Mouse (Mus musculus) limb, embryonic 12.5 days (tissue): Measurements from ENCODE around the gene Hps4. TPM values are rescaled to one million over a fixed set of nuclear protein-coding genes. Genes with fewer than 3 reads are reported as not detected.
"Not testable (repeated sequence)": the region's sequence is repeated elsewhere in the genome, so short reads cannot be mapped to it uniquely, and the experiment has no call there.

ENCODE experiments used
- ATAC-seq: fragments of 200-750 bp; cut with Nextera tagmentation; 2 replicates; pipeline ENCODE4 v1.8.0; 2017; ENCODE audit warnings: low read depth, moderate TSS enrichment; ENCODE audit not compliant: insufficient number of reproducible peaks, insufficient read depth, low FRiP score, low TSS enrichment
- H3K27ac ChIP-seq: fragments of 300-500 bp; sonication (generic); 2 replicates; pipeline ENCODE4 v1.5.1; 2016; ENCODE audit warnings: mild to moderate bottlenecking, moderate library complexity
- H3K27me3 ChIP-seq: fragments of 300-500 bp; sonication (generic); 2 replicates; pipeline ENCODE4 v1.6.1; 2016; ENCODE audit warnings: mild to moderate bottlenecking, moderate library complexity
- H3K36me3 ChIP-seq: fragments of 300-500 bp; sonication (generic); 2 replicates; pipeline ENCODE4 v1.6.1; 2016; ENCODE audit warnings: mild to moderate bottlenecking, moderate library complexity
- H3K4me1 ChIP-seq: fragments of 300-500 bp; sonication (generic); replicated peaks from 2 replicates; pipeline ENCODE4 v1.6.1; 2016
- H3K4me2 ChIP-seq: fragments of 300-500 bp; sonication (generic); 2 replicates; pipeline ENCODE4 v1.6.1; 2016; ENCODE audit warnings: mild to moderate bottlenecking, moderate library complexity
- H3K4me3 ChIP-seq: fragments of 300-500 bp; sonication (generic); replicated peaks from 2 replicates; pipeline ENCODE4 v1.5.1; 2016; ENCODE audit warnings: mild to moderate bottlenecking
- H3K9ac ChIP-seq: fragments of 300-500 bp; sonication (generic); replicated peaks from 2 replicates; pipeline ENCODE4 v1.6.1; 2016; ENCODE audit warnings: mild to moderate bottlenecking, moderate library complexity
- H3K9me3 ChIP-seq: fragments of 300-500 bp; sonication (generic); 2 replicates; pipeline ENCODE4 v1.6.1; 2016; ENCODE audit warnings: mild to moderate bottlenecking, moderate library complexity
- WGBS: fragments of 180-500 bp; shearing (Covaris S2); methylation state at CpG from one replicate; pipeline ENCODE4 v1.1.7; 2016; 5-methylcytosine and 5-hydroxymethylcytosine counted together
- polyA plus RNA-seq: library from polyadenylated mRNA; unstranded; fragments of >200 nt; fragmentation: Nextera tagmentation; extraction: Ambion mirVana; gene quantifications from 2 replicates; pipeline ENCODE4 v1.2.1, GENCODE M21; 2016

Hps4 gene
- polyA plus RNA-seq, 1 experiment from 2014 or later, result 40.1 TPM

DNA sequence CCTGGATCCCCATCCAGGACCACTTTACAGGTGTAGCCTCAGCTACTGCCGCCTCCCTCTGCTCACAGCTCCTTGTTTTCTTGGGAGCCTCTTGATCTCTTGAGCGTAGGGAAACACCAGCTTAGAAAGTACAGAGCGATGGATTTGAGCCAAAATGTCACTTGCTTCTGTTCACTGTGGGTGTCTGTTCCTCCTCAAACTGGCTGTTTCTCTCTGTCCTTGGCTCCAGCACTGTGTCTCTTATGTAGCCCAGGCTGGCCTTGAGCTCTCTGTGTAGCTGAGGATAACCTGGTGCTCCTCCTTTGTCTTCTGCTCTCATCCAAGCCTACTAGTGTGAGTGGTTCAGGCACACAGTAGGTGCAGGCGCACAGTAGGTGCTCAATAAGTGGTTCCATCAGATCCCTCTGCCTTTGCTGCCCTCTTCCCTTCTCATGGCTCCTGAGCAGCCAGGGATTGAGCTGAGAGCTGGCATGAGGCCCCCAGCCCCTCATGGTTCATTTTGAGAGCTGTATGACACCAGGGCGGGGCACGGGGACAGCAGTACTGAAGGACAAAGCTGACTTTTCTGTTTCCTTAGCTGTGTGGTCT is 42.1 kb upstream of the Hps4 start:
- H3K36me3 ChIP-seq, result peaks cover 9% of the 10 kb centered on the region; the same call in 1 of the 2 replicates
- H3K27ac ChIP-seq, result no peak overlapping the region
- no peak for ATAC-seq
- H3K27me3 ChIP-seq, result no peaks in the 10 kb centered on the region
- no peak overlapping the region for H3K4me2 ChIP-seq
- WGBS, result 88% methylated on average over 6 of the region's 6 CpGs
- H3K4me3 ChIP-seq, result no peak overlapping the region
- no peaks in the 10 kb centered on the region for H3K4me1 ChIP-seq
- no peak overlapping the region for H3K9ac ChIP-seq
- no peaks in the 10 kb centered on the region for H3K9me3 ChIP-seq

DNA sequence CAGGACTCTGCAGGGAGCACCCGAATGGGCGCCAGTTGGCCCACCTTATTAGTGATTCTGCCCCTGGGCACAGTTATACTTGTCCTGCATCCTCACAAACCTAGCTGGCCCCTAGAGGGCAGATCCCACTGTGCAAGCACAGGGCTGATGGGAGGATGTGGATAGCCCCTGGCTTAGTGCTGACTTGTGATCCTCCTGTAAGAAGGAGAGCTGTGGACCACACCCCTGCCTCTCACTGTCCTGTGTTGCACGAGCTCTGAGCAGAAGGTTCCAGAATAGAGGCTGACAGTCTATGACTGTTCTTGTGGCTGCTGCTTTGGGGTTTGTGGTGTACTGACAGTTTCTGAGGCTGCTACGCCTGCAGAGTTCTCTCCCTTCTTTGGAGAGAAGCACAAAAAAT is 41.2 kb upstream of the Hps4 start:
- 83% methylated on average over 4 of the region's 4 CpGs for WGBS
- no peak overlapping the region for H3K4me2 ChIP-seq
- no peak overlapping the region for H3K4me3 ChIP-seq
- no peak overlapping the region for H3K27ac ChIP-seq
- H3K36me3 ChIP-seq, result peaks cover 15% of the 10 kb centered on the region; the same call in 1 of the 2 replicates
- H3K27me3 ChIP-seq, result no peaks in the 10 kb centered on the region
- H3K9ac ChIP-seq, result no peak overlapping the region
- H3K4me1 ChIP-seq, result no peaks in the 10 kb centered on the region
- no peaks in the 10 kb centered on the region for H3K9me3 ChIP-seq
- no peak for ATAC-seq

DNA sequence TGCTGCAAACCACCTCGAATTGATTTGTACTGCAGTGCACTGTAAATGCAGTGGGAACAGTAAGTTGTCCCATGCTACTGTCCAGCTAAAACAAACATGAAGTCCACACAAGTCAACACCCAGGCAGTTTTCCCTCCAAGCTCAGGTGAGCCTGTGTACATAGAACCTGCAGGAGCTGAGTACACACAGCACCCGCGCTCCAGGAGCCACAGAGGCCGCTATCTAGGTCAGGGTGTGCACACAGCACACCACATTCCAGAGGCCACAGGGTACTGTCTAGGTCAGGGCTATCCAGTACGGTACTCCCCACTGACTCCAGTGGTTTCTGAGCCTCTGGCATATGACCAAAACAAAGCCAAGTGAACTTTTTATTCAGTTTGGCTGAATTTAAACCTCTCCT is 40.6 kb upstream of the Hps4 start:
- Histone ChIP-seq H3K27ac (no peak overlapping the region), H3K36me3 (peaks cover 17% of the 10 kb centered on the region), H3K9me3 (no peaks in the 10 kb centered on the region), H3K4me2 (no peak overlapping the region), H3K9ac (no peak overlapping the region), H3K27me3 (no peaks in the 10 kb centered on the region), H3K4me3 (no peak overlapping the region), H3K4me1 (no peaks in the 10 kb centered on the region)
- WGBS, result 91% methylated on average over 5 of the region's 5 CpGs
- no peak for ATAC-seq

DNA sequence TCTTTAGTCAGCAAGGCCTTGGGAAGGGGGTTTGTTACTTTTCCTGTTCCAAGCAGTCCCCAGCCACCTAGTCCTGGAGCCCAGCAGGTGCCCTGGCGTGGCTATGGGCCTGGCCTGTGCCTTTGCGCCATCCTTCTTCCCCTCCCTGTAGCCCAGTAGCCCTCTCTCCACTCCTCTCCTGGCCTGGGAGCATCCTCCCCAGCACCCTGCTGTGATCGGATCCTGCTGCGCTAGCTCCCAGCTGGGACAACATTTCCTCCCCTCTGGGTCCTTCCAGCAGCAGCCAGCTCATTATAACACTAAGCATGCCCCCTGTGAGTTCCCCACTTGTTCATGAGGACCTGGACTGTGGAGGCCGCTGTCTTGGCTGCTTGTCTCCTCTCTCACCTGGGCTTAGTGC is 37.0 kb upstream of the Hps4 start:
- ATAC-seq, result no peak
- WGBS, result 75% methylated on average over 5 of the region's 5 CpGs
- H3K9me3 ChIP-seq, result no peaks in the 10 kb centered on the region
- H3K36me3 ChIP-seq, result peaks cover 52% of the 10 kb centered on the region
- H3K27me3 ChIP-seq, result no peaks in the 10 kb centered on the region
- H3K9ac ChIP-seq, result no peak overlapping the region
- no peaks in the 10 kb centered on the region for H3K4me1 ChIP-seq
- H3K4me3 ChIP-seq, result no peak overlapping the region
- no peak overlapping the region for H3K4me2 ChIP-seq
- H3K27ac ChIP-seq, result no peak overlapping the region

DNA sequence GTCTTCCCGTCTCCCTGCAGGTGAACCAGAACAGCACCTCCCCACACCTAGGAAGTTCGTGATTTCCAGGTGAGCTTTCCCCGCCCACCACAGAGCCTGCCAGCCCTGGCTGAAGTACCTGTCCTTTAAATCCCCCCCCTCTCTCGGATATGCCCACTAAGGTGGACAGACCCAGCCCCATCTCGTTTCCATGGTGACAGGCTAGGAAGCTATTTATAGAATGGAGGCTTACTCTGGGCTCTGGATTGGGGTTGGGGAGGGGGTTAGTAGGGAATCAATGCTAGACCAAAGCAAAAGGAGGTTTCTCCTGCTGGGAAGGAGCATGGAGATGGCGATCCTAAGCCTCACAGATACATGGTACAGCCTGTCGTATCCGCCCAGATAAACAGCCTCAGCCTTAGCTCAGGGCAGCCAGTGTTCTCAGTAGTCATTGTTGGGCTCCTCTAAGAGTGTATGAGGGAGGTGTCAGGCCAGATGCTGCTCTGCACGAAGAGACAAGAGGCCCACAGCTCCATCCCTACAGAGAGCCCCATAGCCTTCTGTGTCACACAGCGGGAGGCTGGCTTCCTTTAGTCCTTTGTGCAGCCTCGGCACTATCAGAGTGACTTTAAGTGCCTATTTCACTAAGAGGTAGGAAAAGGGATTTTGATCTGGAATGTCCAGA is 29.5 kb upstream of the Hps4 start:
- no peaks in the 10 kb centered on the region for H3K4me1 ChIP-seq
- ATAC-seq, result no peak

DNA sequence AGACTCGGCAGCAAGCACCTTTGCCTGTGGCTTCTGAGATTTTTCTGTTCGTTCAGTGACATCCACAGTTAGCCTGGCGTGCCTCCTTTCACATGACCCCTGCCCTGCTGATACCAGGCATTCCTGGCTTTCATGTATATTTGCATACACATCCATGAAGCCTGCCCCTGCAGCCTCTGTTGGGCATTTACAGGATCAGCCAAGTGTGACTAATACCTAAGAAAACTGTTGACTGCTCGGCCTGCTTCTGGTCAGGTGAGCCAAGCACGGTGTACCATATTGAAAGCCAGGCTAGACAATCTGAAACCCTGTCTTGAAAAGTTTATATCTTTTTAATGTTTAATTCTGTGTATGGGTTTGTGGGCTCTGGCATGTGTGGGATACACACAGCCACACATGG is 26.4 kb upstream of the Hps4 start:
- Histone ChIP-seq H3K9ac (no peak overlapping the region), H3K9me3 (no peaks in the 10 kb centered on the region), H3K27ac (no peak overlapping the region), H3K27me3 (no peaks in the 10 kb centered on the region), H3K4me2 (no peak overlapping the region), H3K4me1 (no peaks in the 10 kb centered on the region), H3K4me3 (no peak overlapping the region), H3K36me3 (peaks cover 48% of the 10 kb centered on the region)
- ATAC-seq, result no peak
- 88% methylated on average over 5 of the region's 5 CpGs for WGBS

More for the DNA sequence above, 29.5 kb upstream of the Hps4 start:
- Histone ChIP-seq H3K27me3 (no peaks in the 10 kb centered on the region), H3K4me2 (no peak overlapping the region), H3K4me3 (no peak overlapping the region), H3K9ac (no peak overlapping the region), H3K36me3 (peaks cover 79% of the 10 kb centered on the region), H3K9me3 (no peaks in the 10 kb centered on the region), H3K27ac (no peak overlapping the region)
- WGBS, result 88% methylated on average over 11 of the region's 11 CpGs

DNA sequence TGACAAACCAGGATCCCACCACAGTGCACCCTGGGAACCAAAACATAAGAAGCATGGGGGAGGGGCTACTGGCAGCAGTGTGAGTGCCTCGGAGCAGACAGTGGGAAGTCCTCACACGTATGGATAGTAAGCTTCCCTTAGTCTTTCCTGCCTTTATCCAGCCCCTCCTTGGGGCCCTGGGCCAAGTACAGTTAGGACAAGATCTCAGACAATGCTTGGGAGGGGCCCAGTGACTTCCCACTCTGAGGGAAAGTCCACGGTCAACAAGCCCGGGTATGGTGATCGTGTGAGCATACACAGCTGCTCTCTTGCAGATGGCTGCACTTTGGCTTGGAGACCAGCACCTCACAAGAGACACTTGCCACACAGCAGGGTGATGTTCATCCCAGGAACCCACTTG is 25.6 kb upstream of the Hps4 start:
- Histone ChIP-seq H3K27ac (no peak overlapping the region), H3K9ac (no peak overlapping the region), H3K4me1 (no peaks in the 10 kb centered on the region), H3K9me3 (no peaks in the 10 kb centered on the region), H3K27me3 (no peaks in the 10 kb centered on the region; the same call in 1 of the 2 replicates), H3K4me3 (no peak overlapping the region), H3K4me2 (no peak overlapping the region), H3K36me3 (peaks cover 39% of the 10 kb centered on the region)
- ATAC-seq, result no peak
- 60% methylated on average over 5 of the region's 5 CpGs for WGBS

DNA sequence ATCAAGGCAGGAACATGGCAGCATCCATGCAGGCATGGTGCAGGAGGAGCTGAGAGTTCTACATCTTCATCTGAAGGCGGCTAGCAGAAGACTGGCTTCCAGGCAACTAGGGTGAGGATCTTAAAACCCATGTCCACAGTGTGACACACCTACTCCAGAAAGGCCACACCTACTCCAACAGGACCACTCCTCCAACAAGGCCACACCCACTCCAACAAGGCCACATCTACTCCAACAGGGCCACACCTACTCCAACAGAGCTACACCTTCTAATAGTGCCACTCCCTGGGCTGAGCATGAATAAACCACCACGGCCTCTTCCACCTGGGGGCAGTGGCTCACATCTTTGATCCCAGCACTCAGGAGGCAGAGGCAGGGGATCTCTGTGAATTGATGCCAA is 23.5 kb upstream of the Hps4 start:
- ATAC-seq, H3K9me3 ChIP-seq, H3K27ac ChIP-seq, H3K4me2 ChIP-seq, H3K9ac ChIP-seq, H3K27me3 ChIP-seq, H3K4me1 ChIP-seq, H3K4me3 ChIP-seq: not testable (repeated sequence)
- WGBS, result 51% methylated on average over 2 of the region's 2 CpGs
- H3K36me3 ChIP-seq, result peaks cover 19% of the 10 kb centered on the region

DNA sequence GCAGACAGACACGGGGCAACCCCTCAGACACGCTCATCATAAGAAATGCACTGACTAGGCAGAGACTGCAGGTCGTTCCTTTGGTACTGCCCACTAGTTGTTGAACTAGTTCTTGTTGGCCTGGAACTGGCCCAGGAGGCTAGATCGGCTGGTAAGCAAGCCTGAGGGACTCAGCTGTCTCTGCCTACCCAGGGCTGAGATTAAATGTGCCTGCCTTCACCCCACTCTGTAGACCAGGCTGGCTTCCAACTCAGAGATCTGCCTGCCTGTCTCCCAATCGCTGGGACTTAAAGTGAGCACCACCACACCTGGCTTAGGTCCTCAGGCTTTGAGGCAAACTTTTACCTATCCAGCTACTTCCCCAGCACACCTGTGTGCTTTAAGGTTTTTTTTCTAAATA is 22.5 kb upstream of the Hps4 start:
- no peak for ATAC-seq
- Histone ChIP-seq H3K4me3 (no peak overlapping the region), H3K9ac (no peak overlapping the region), H3K27me3 (no peaks in the 10 kb centered on the region; the same call in 1 of the 2 replicates), H3K4me1 (peaks cover 9% of the 10 kb centered on the region), H3K4me2 (no peak overlapping the region), H3K9me3 (no peaks in the 10 kb centered on the region), H3K36me3 (peaks cover 11% of the 10 kb centered on the region), H3K27ac (no peak overlapping the region)
- WGBS, result 78% methylated on average over 5 of the region's 5 CpGs

DNA sequence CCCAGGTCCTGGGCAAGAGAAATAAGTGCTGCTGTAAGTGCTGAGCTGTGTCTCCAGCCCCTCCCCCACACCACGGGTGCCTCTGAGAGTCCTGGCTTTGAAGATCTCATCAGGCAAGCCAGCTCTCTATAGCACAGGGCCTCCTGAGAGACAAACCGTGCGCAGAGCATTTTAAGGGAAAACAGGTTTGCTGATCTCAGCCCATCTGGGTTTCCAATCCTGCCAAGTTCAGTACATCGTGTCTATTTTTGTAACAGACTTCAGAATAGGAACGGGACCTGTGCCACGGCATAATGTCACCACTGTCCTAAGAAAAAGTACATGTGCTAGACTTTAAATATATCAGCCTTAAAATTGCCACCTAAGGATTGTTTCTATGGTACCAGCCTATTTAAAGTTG is 21.9 kb upstream of the Hps4 start:
- H3K9me3 ChIP-seq, result no peaks in the 10 kb centered on the region
- no peak overlapping the region for H3K4me3 ChIP-seq
- peaks cover 6% of the 10 kb centered on the region for H3K36me3 ChIP-seq
- no peak overlapping the region for H3K27ac ChIP-seq
- 66% methylated on average over 6 of the region's 6 CpGs for WGBS
- H3K27me3 ChIP-seq, result no peaks in the 10 kb centered on the region; the same call in 1 of the 2 replicates
- no peak overlapping the region for H3K4me2 ChIP-seq
- ATAC-seq, result no peak
- no peak overlapping the region for H3K9ac ChIP-seq
- H3K4me1 ChIP-seq, result peaks cover 12% of the 10 kb centered on the region

DNA sequence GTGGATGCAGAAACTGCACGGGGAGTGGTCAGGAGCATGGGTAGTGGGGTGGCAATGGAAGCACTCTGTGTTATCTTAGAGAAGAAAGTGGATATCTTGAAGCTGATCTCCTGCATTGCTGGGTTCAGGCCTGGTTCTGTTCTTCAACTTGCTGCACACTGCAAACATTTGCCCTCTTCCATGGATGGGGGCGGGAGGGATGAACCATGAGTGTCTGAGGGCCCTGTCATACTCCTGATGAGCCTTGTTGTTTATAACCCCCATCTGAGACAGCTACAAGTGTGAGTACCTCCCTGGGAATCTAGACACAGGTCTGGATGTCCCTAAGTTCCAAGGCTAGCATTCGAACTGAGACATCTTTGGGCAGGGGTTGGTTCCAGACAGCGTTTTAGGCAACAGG is 21.5 kb upstream of the Hps4 start:
- Histone ChIP-seq H3K9me3 (no peaks in the 10 kb centered on the region), H3K4me1 (peaks cover 12% of the 10 kb centered on the region), H3K27me3 (no peaks in the 10 kb centered on the region; the same call in 1 of the 2 replicates), H3K27ac (no peak overlapping the region), H3K4me2 (no peak overlapping the region), H3K4me3 (no peak overlapping the region), H3K9ac (no peak overlapping the region), H3K36me3 (peaks cover 1% of the 10 kb centered on the region; the same call in 1 of the 2 replicates)
- WGBS, result 90% methylated on average over 4 of the region's 4 CpGs
- ATAC-seq, result no peak

DNA sequence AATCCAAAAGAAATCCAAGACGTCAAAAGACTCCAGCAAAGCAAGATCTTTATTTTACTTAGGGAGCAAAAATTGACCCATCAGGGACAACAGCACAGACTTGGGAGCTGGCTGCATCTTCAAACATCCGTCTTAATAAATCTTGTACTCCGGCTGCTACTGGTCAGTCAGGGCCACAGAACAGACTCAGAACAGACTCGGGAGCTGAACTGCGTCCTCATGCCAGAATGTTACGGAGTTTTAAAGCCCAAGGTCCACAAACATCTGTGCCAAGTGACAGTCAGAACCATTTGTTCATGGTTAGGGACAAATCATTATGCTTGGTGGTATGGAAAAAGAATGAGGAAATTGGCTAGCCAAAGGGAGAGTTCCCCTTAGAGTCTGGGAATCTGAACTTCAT is 19.6 kb upstream of the Hps4 start:
- H3K4me2 ChIP-seq, result no peak overlapping the region
- H3K36me3 ChIP-seq, result peaks cover 9% of the 10 kb centered on the region
- H3K4me3 ChIP-seq, result no peak overlapping the region
- 84% methylated on average over 6 of the region's 6 CpGs for WGBS
- H3K9me3 ChIP-seq, result no peaks in the 10 kb centered on the region
- peaks cover 22% of the 10 kb centered on the region for H3K4me1 ChIP-seq
- H3K27ac ChIP-seq, result no peak overlapping the region
- H3K9ac ChIP-seq, result no peak overlapping the region
- no peak for ATAC-seq
- no peaks in the 10 kb centered on the region; the same call in 1 of the 2 replicates for H3K27me3 ChIP-seq
